Mouse (Mus musculus) heart, postnatal 0 days (tissue): ENCODE measurements around the gene Prpf40b.

Experiments
- CTCF ChIP-seq: IDR thresholded peaks from 2 replicates; pipeline ENCODE4 v1.5.1; 2016; ENCODE audit warnings: antibody characterized with exemption, control low read depth, low read depth
- EP300 ChIP-seq: IDR thresholded peaks from 2 replicates; pipeline ENCODE4 v1.6.1; 2016; ENCODE audit warnings: antibody characterized with exemption, low read depth

- TF ChIP-seq CTCF, result no peak
- no peak for TF ChIP-seq EP300
Observed at GRCm38 (mm10) chr15:99253772-99254171, 41.1 kb upstream of the Prpf40b start.
